Mouse (Mus musculus) thymus, postnatal 4 days (tissue): Measurements from ENCODE around the gene Trem2.
A peak's percentile ranks its signal among the peaks of the same experiment; 100 is the strongest.

Experiments
- DNase-seq: peaks from one replicate; pipeline ENCODE4 v3.0.0; 2021

Gene Trem2

GRCm38 (mm10) chr17:48346231-48346630, at the start of gene Trem2:
Trem2 (plus strand) TSS chr17:48346401.
- no peak for DNase-seq

DNA sequence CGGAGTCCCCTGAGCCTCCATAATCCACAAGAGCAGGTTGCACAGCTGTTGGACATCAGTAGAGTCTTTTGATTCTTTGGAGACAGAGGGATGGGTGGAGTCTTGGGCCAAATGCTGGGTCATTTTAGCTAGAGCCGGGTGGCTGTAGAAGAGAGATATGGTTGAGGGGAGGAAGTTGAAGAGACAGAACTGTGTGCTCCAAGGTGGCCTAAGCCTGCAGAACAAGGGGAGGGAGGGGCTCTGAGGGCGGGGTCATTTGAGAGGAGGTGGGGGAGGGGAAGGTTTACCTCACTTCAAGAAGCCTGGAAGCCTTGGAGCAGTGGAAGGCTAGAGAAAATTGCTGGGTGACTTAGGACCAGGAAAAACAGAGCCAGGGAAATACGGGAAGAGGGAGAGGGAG, 47.0 kb upstream of the Trem2 start, which contains the start of gene Treml2:
Gene Treml2 (plus strand): TSS at position 296 of the 400 bp plus-strand sequence.
- DNase-seq = peak; percentile 32

DNA sequence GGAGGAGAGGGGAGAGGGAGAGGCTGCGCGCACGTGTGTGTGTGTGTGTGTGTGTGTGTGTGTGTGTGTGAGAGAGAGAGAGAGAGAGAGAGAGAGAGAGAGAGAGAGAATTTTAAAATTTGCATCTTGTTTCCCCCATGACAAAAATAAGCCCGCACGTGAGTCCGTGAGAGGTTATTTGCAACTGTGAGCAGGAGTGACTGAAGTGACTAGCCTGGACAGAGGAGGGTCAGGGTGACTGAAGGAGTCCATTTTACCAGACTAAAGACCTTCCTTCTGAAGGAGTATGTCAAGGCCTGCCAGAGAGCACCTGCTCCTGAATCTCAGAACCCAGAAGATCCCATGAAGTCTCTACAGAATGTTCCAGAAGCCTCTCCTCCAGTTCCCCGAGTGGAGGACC, 46.4 kb upstream of the Trem2 start:
- DNase-seq = no peak

DNA sequence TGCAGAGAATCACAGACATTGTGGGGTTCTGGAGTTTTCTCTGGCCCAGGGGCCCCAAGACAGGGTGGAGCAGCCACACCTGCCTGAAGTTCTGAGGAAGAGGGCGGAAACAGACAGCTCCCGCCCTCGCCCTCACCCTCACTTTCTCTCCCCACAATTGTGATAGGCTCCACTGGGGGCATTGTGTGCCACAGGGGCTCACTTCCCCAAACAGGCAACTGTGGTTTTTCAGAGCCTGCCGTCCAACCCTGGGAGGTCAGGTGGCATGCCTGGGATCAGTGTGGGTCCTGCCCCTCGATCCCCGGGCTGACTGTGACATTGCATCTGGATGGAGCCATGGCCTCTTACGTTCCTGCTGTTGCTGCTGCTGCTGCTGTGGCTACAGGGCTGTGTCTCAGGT, 46.0 kb upstream of the Trem2 start:
- peak; percentile 79 for DNase-seq

GRCm38 (mm10) chr17:48300861-48301260, 45.3 kb upstream of the Trem2 start:
- peak; percentile 65 for DNase-seq

- DNase-seq = no peak
Observed at GRCm38 (mm10) chr17:48301792-48302191, 44.4 kb upstream of the Trem2 start.

DNA sequence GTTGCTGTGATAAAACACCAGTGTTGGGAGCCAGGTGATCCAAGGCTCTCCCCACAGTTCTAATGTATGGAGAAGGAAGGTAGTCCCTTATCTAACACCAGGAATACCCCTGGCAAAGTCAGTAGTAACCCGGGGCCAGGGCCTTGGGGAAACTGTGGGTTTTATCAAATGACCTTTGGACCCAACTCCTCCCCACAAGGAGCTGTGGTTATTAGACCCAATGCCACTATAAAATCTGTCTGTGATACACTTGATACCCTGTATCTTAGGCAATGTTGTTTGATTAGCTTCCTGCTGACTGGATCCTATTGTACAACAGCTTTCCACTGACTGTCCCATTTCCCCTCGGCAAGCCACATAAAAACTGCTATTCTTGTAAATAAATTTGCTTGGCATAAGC, 34.1 kb upstream of the Trem2 start:
- no peak for DNase-seq

DNA sequence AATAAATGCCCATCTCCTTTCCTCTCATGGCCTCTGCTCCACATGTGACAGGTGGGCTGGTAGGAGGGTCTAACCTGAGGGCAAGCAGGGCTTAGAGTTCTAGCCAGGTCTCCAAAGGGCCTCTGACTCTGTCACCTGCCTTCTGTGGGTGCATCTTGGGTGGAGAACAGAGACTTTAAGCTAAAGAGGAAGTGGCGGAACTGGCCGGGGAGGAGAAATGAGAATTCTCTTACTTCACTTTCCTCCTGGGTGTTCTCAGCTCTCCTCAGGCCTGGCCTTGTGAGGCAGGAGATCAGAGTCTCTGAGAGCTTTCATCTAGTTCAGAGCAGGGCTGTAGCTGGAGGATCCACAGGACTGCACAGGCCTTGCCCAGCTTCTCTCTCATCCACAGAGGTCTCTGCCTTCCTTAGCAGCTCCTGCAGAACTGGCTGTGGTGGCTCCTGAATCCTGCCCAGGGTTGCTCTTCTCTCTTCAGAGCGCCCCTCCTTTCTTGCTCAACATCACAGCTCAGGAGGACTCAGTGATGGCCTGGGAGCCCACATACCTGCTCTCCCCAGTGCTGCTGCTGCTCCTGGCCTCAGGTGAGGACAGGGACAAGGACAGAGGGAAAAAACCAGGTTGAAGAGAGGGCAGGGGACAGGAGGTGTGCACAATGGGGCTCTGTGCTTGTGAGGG, 30.2 kb upstream of the Trem2 start, which contains the start of gene B430306N03Rik:
Gene B430306N03Rik (plus strand): TSS at position 237 of the 675 bp plus-strand sequence.
- DNase-seq = peak; percentile 29

DNA sequence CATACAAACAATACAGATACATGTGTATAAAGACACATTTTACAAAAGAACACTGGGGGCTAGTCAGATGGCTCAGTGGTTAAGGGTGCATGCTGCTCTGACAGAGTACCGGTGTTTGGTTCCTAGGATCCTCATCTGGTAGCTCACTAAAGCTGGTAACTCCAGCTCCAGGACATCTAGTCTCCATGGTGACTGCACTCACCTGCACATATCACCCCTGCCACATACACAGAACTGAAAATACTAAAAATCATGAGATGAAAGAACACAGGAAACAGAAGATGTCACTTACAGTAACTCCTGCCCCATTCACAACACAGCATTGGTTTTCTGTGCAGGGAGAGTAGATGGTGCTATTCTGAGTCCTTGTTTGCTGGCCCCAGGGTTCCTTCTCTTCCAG, 27.5 kb upstream of the Trem2 start:
- no peak for DNase-seq

DNA sequence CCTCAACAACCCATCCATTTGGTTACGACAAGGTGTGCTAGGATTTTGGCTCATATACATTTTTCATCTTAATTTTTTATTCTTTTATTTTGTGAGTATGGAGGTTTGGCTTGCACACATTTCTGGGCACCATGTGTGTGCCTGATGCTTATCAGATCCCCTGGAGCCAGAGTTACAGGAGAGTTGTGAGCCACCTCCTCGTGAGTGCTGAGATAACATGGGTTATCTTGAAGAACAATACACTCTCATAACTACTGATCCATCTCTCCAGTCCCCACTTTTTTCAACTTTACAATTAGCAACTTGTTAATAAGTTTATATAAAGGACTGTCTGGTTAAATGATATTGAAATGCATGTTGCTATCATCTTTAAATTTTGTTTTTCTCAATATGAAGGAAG, 24.9 kb upstream of the Trem2 start:
- DNase-seq = no peak

- DNase-seq = no peak
Observed at GRCm38 (mm10) chr17:48323236-48323635, 23.0 kb upstream of the Trem2 start.

DNA sequence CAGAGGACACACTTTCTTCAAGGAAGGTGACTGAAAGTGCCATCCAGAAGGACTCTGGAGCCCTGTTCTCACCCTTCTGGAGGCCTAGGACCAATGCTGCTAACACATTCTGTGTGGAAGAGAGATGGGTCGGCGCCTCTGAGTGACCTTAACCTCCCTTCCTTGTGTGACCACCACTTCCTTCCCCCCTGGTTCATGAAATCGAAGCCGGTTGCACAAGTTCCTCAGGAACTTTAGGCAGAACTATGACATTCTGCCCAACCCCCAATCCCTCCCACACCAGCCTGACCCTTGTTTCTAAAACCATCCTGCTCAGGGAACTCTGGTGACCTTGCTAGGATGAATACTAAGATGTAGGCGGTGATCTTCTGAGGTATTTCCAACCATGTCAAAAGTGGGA, 21.9 kb upstream of the Trem2 start:
- no peak for DNase-seq

GRCm38 (mm10) chr17:48325093-48325492, 21.1 kb upstream of the Trem2 start:
- DNase-seq = no peak

DNA sequence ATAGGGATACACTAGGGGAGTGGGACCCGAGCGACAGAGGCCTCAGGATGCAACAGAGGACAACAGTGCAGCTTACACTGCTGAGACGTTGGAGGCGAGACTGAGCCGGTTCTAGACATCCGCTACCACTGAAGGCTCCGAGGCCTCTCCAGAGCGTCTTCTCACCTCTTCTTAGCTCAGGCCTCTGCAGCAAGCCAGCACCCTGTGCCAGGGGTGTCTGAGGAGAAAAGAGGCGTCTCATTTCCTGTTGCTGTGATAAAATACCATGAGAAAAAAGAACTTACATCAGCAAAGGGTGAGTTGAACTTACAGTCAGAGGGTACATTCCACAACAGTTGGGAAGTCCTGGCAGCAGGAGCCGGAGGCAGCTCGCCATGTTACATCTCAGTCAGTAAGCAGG, 20.6 kb upstream of the Trem2 start:
- no peak for DNase-seq

GRCm38 (mm10) chr17:48326656-48327055, 19.5 kb upstream of the Trem2 start:
- DNase-seq = no peak

DNA sequence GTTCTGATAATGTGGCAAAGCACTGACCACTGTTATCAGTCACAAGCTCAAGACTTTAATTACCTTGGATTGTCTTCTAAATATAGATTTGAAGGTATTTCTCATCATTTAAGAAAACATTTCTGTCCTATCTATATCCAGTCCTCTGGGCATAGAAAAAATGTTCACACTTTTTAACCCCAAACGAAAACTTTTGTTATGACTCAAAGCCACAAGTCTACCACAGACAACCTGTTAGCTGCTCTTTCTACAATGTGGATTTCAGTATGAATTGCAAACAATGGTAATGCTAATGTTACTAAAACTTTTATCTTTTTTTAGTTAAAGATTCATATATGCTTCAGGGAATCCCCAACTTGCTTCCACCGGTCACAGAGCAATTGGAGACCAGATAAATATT, 13.7 kb upstream of the Trem2 start:
- DNase-seq = no peak

GRCm38 (mm10) chr17:48334186-48334585, 12.0 kb upstream of the Trem2 start:
- DNase-seq = no peak

- DNase-seq = peak; percentile 95
Observed at GRCm38 (mm10) chr17:48336857-48337256, 9.3 kb upstream of the Trem2 start.

DNA sequence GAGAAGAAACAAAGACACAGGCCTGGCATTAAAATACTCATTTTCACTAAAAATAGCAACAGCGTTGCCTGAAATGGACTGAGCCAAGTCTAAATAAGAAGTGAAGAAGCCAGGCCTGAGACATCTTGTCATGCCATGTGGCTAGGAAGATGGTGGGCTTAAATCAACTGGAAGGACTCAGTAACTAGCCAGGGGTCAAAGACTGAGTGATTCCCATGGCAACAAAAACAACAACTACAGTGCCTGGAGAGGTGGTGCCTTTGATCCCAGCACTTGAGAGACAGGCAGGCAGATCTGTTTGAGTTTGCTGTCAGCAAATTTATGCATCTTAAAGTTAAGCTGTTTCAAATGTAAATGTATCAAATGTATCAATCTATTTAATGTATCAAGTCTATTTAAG, 5.9 kb upstream of the Trem2 start:
- DNase-seq = no peak

DNA sequence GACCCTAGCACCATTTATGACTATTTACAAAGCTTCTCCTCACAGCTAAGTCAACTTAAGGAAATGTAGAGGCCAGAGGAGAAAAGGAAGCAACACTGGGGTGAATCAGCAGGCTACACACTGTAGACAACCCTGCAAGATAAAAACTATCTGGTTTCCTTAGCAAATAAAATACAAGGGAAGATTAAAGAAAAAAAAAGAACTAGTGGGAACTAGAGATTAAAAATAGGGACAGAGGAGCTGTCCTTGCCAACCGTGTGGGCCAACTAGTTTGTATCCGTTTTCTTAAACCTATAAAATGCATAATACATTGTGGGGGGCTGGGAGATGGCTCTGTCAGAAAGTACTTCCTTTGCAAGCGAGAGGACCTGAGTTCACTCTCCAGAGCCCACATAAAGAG, 4.3 kb upstream of the Trem2 start:
- no peak for DNase-seq

- no peak for DNase-seq
Observed at GRCm38 (mm10) chr17:48343065-48343464, 3.1 kb upstream of the Trem2 start.

- DNase-seq = no peak
Observed at GRCm38 (mm10) chr17:48345824-48346223, 377 bp upstream of the Trem2 start.

DNA sequence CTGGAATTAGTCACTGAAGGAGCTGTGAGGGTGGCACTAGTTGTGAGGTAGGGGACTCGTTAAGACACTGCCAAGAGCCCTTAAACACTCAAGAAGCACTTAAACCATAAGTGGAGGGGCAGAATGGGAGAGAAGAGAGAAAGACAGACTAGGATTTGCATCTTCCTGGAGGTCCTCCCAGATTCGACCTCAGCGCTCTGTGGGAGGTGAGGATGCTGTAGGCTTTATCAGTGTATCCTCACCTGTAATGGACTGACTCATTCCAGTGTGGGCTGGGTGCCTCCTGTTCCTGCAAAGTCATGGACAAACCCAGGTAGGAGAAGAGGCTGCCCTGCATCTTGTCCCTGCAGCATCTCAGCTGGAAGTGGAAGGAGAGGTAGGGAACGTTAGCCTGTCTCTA, 633 bp downstream of the Trem2 start:
- DNase-seq = no peak

- DNase-seq = no peak
Observed at GRCm38 (mm10) chr17:48347287-48347686, 1.1 kb downstream of the Trem2 start.

- no peak for DNase-seq
Observed at GRCm38 (mm10) chr17:48350681-48351193, 4.5 kb downstream of the Trem2 start.
